Mouse (Mus musculus) G1E (cell line): ENCODE results near the gene 1700029I15Rik. TPM values are rescaled to one million over a fixed set of nuclear protein-coding genes. Genes with fewer than 3 reads are reported as not detected.

Experiments
- ATAC-seq: 2 replicates; pipeline ENCODE4 v1.8.0; 2016; ENCODE audit warnings: mild to moderate bottlenecking; ENCODE audit not compliant: insufficient number of reproducible peaks, poor library complexity, low FRiP score, severe bottlenecking; ENCODE audit errors: extremely low read depth
- DNase-seq: peaks from one replicate; pipeline ENCODE4 v3.0.0; 2012; ENCODE audit warnings: low spot score
- H3K27me3 ChIP-seq: 2 replicates; pipeline ENCODE4 v1.6.1; 2012; ENCODE audit warnings: mild to moderate bottlenecking, low read length, inconsistent platforms; ENCODE audit not compliant: insufficient read depth
- H3K36me3 ChIP-seq: replicated peaks from 2 replicates; pipeline ENCODE3; 2012; ENCODE audit warnings: mild to moderate bottlenecking, inconsistent platforms
- H3K4me1 ChIP-seq: 2 replicates; pipeline ENCODE4 v1.6.1; 2012; ENCODE audit warnings: low read depth, low read length, inconsistent platforms, mixed read lengths; ENCODE audit not compliant: insufficient read depth
- H3K4me3 ChIP-seq: 2 replicates; pipeline ENCODE4 v1.5.1; 2012; ENCODE audit warnings: low read depth, mild to moderate bottlenecking, inconsistent platforms, low read length, moderate library complexity, mixed read lengths
- H3K9me3 ChIP-seq: replicated peaks from 2 replicates; pipeline ENCODE4 v1.6.1; 2012; ENCODE audit warnings: inconsistent platforms
- CTCF ChIP-seq: IDR thresholded peaks from 2 replicates; pipeline ENCODE4 v1.5.1; 2012; ENCODE audit warnings: low read depth, low read length, inconsistent platforms, mixed read lengths
- GATA1 ChIP-seq: IDR thresholded peaks from 2 replicates; pipeline ENCODE4 v1.6.1; 2012; ENCODE audit warnings: borderline replicate concordance, low read length, inconsistent platforms, mixed read lengths
- GATA2 ChIP-seq: IDR thresholded peaks from 2 replicates; pipeline ENCODE4 v1.6.1; 2012; ENCODE audit warnings: low read depth, low read length, inconsistent platforms, borderline replicate concordance
- POLR2AphosphoS5 ChIP-seq: IDR thresholded peaks from 2 replicates; pipeline ENCODE4 v1.6.1; 2012; ENCODE audit warnings: low read depth, low read length, inconsistent platforms; ENCODE audit not compliant: insufficient replicate concordance
- TAL1 ChIP-seq: conservative IDR thresholded peaks from 2 replicates; pipeline ENCODE4 v1.6.1; 2012; ENCODE audit warnings: low read depth, low read length, inconsistent platforms, mixed read lengths
- polyA plus RNA-seq: library from polyadenylated mRNA; stranded (reverse); fragments of >175 nt; gene quantifications from 2 replicates; pipeline ENCODE4 v1.2.3, GENCODE M21; 2012
- total RNA-seq, 2 experiments: library from RNA; stranded (forward) in 1 of 2; stranded (reverse) in 1 of 2; fragments of 200-1000 nt in 1 of 2; fragments of >200 nt in 1 of 2; fragmentation: Nextera tagmentation in 1 of 2; gene quantifications; 2 replicates each; pipeline ENCODE4 v1.2.3; 2014 to 2017

Gene 1700029I15Rik
- total and polyA plus RNA-seq, 3 experiments: 0.55 to 0.93 TPM; not detected in 1

GRCm38 (mm10) chr2:92430723-92431541, 48.6 kb downstream of the 1700029I15Rik start:
- Histone ChIP-seq H3K27me3 (no peaks in the 10 kb centered on the region; the same call in 1 of the 2 replicates), H3K9me3 (no peaks in the 10 kb centered on the region), H3K4me1 (peaks cover 71% of the 10 kb centered on the region), H3K4me3 (peak overlapping the region; percentile 92), H3K36me3 (peaks cover 60% of the 10 kb centered on the region)
- ATAC-seq (peak; percentile 45; the same call in 1 of the 2 replicates), DNase-seq (peak; percentile 83)
- TF ChIP-seq CTCF (no peak), POLR2AphosphoS5 (no peak), TAL1 (no peak), GATA2 (no peak), GATA1 (no peak)

DNA sequence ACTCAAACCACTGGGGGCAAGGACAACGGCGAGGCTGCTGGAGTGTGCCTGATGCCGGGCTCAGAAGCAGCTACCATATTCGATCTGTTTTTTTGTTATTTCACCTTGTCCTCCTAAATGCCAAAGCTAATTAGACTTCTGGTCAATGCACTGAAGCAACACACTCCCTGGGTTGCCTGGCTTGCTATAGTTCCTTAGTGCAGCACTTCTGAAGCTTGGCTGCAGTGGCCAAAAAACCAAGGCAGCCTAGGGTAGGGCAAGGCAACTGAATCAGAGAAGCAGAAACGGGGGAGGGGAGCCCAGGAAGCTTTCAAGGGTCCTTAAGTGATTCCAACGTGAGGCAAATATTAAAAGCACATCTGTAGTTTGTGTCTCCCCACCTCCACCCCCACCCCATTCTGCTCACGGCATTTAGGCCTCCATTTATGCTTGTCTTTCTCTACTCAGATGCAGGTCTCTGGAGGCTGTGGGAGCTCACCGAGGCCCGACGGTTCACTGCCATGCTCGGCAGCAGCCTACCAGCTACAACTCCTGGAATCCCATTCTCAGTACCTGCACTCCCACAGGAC, 49.4 kb downstream of the 1700029I15Rik start:
- Histone ChIP-seq H3K27me3 (no peaks in the 10 kb centered on the region; the same call in 1 of the 2 replicates), H3K9me3 (0 out of 2 replicates have a peak, but pooled peaks cover 5% of the 10 kb centered on the region), H3K4me3 (peak overlapping the region; percentile 92), H3K36me3 (peaks cover 52% of the 10 kb centered on the region), H3K4me1 (peaks cover 73% of the 10 kb centered on the region)
- ATAC-seq (no peak), DNase-seq (no peak)
- no peak for TF ChIP-seq CTCF

DNA sequence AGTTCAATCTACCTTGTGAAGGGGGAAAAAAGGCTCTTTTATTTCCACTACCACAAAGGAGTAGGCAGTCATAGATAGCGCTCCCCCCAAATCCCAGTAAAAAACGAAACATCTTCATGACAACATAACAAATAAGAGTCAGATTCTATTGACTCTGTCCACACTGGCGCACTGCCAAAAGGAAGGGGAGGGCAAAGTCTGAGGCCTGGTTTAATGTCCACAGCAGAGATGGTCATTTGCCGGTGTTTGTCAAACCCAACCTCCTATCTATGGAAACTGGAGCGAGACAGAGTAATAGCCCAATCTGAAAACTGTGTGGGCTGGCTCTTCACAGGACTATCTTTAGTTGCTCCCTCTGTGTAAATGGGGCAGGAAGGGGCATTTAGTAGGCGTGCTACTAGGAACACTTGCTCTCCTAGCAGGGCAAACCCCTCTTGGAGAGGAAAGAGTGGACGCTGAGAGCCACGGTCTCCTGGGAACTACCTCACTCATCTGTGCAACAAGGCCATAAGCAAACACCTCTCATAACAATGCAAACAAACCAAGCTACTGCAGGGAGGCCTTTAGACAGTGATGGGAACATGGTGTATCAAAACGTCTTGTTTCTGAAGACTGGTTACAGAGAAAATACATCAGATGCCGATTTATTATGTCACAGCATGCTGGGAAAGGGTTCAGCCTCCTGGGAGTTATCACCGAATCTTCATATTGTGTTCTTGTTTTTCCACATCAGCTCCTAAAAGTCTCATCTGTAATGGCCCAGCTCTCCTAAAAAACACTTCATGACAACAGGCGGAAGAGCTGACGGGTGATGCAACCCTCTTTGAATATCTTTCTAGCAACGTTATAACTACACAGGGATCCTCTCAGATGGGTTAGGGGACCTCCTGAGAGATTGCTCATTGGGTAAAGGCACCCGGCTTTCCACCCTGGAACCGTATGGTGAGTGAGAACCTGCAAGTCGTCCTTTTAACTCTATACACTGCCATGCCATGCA, 50.3 kb downstream of the 1700029I15Rik start:
- peaks cover 73% of the 10 kb centered on the region for H3K4me1 ChIP-seq
- 0 out of 2 replicates have a peak, but pooled peaks cover 5% of the 10 kb centered on the region for H3K9me3 ChIP-seq
- H3K27me3 ChIP-seq: no peaks in the 10 kb centered on the region; the same call in 1 of the 2 replicates
- no peak for DNase-seq
- TF ChIP-seq TAL1 (no peak), GATA1 (no peak), GATA2 (no peak), CTCF (no peak), POLR2AphosphoS5 (no peak)
- H3K36me3 ChIP-seq: peaks cover 44% of the 10 kb centered on the region
- ATAC-seq: no peak
- H3K4me3 ChIP-seq: peak overlapping the region; percentile 92

DNA sequence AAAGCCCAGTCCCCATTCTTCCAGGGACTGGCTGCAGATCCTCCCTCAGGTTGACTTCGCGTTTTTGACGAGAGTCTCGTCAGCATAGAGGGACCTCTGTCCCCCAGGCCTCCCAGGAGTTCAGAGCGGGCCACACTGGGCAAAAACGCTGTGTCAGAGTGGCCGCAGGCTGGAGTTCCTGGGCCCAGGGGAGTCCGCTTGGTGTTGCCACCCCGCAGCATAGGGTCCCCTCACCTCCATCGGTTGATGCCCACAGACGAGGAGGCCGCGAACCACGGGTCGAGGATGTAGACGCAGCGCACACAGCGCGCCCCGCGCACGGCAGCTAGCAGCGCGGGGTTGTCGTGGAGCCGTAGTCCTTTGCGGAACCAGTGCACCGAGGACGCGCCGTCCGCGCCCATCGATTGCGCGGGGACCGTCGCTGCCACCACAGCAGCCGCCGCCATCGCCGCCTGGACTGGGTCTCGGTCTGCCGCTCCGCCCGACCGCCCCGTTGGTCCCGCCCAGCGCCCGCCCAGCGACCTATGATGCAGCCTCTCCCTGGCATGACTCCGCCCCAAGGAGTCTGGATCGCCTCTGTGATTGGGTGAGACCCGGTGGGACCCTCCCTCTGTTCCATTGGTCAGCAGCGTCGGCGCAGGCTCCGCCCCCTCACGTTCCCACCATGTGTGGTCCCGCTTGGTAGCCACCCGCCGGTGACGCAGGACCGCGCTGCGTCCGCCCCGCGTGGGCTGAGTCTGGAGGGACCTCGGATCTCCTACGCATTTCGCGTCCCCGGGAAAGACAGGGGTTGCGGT, 51.4 kb downstream of the 1700029I15Rik start, which contains the start of gene Cry2:
Cry2 (minus strand) TSS at position 466 of the 797 bp plus-strand sequence.
- ATAC-seq: peak; percentile 94
- peak; percentile 98 for DNase-seq

DNA sequence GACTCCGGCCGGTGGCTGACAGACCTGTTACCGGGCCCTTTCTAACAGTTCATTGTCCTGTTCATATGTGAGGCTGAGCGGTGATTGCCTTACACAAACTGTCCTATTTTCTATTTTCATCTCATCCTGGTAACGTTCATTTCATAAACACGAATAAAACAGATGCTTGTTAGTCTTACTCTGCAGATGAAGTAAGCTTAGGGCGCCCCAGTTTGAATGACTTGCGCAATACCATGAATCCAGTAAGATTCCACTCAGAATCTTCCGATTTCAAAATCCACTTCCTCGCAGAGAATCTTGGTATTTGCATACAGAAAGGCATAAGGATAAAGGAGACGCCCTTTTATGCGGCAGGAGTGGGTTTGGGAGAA, 52.0 kb downstream of the 1700029I15Rik start:
- Histone ChIP-seq H3K27me3 (no peaks in the 10 kb centered on the region; the same call in 1 of the 2 replicates), H3K9me3 (0 out of 2 replicates have a peak, but pooled peaks cover 5% of the 10 kb centered on the region), H3K36me3 (peaks cover 27% of the 10 kb centered on the region), H3K4me3 (peak overlapping the region; percentile 92), H3K4me1 (peaks cover 73% of the 10 kb centered on the region)
- DNase-seq (no peak), ATAC-seq (no peak)
- TF ChIP-seq POLR2AphosphoS5 (no peak), TAL1 (no peak)

More for the DNA sequence above, 51.4 kb downstream of the 1700029I15Rik start, which contains the start of gene Cry2:
- Histone ChIP-seq H3K9me3 (0 out of 2 replicates have a peak, but pooled peaks cover 5% of the 10 kb centered on the region), H3K36me3 (peaks cover 32% of the 10 kb centered on the region), H3K4me3 (peak within 1 kb of the TSS; percentile 92), H3K27me3 (no peaks in the 10 kb centered on the region; the same call in 1 of the 2 replicates), H3K4me1 (peaks cover 74% of the 10 kb centered on the region)
- TF ChIP-seq POLR2AphosphoS5: peak; percentile 87; the same call in 1 of the 2 replicates
- no peak for TF ChIP-seq GATA2
